Mouse (Mus musculus) embryo, embryonic 11 days (tissue): ENCODE data around the gene Iqsec2.
A peak's percentile ranks its signal among the peaks of the same experiment; 100 is the strongest.
"Not testable (repeated sequence)": the region's sequence is repeated elsewhere in the genome, so short reads cannot be mapped to it uniquely, and the experiment has no call there.

ENCODE experiments used
- DNase-seq: peaks from one replicate; pipeline ENCODE4 v3.0.0-alpha.2; 2015

Iqsec2 gene

GRCm38 (mm10) chrX:152179670-152180656 lies 35.9 kb downstream of the Iqsec2 start:
- DNase-seq, result no peak

- no peak for DNase-seq
Measured at GRCm38 (mm10) chrX:152187151-152187550, 43.1 kb downstream of the Iqsec2 start.

GRCm38 (mm10) chrX:152191266-152191665 lies 47.2 kb downstream of the Iqsec2 start:
- DNase-seq, result no peak

GRCm38 (mm10) chrX:152197814-152198648 lies 54.0 kb downstream of the Iqsec2 start:
- peak; percentile 61 for DNase-seq

- no peak for DNase-seq
Measured at GRCm38 (mm10) chrX:152201737-152202421, 57.8 kb downstream of the Iqsec2 start.

- no peak for DNase-seq
Measured at GRCm38 (mm10) chrX:152202422-152203103, 58.5 kb downstream of the Iqsec2 start.

GRCm38 (mm10) chrX:152203247-152203646 lies 59.2 kb downstream of the Iqsec2 start:
- DNase-seq, result no peak

- DNase-seq, result no peak
Measured at GRCm38 (mm10) chrX:152205486-152205885, 61.4 kb downstream of the Iqsec2 start.

- no peak for DNase-seq
Measured at GRCm38 (mm10) chrX:152214703-152215102, 70.6 kb downstream of the Iqsec2 start.

GRCm38 (mm10) chrX:152218529-152218928 lies 74.5 kb downstream of the Iqsec2 start:
- DNase-seq, result no peak

GRCm38 (mm10) chrX:152221721-152222120 lies 77.7 kb downstream of the Iqsec2 start:
- no peak for DNase-seq

GRCm38 (mm10) chrX:152222226-152222625 lies 78.2 kb downstream of the Iqsec2 start:
- no peak for DNase-seq

GRCm38 (mm10) chrX:152223313-152223712 lies 79.2 kb downstream of the Iqsec2 start:
- DNase-seq, result no peak

GRCm38 (mm10) chrX:152224280-152224679 lies 80.2 kb downstream of the Iqsec2 start:
- no peak for DNase-seq

GRCm38 (mm10) chrX:152232781-152233763 lies 89.0 kb downstream of the Iqsec2 start, which contains the start of gene Kdm5c:
Kdm5c (plus strand) TSS chrX:152233020.
- DNase-seq, result peak; percentile 98

GRCm38 (mm10) chrX:152234125-152234524 lies 90.1 kb downstream of the Iqsec2 start:
- no peak for DNase-seq

GRCm38 (mm10) chrX:152235758-152236157 lies 91.7 kb downstream of the Iqsec2 start:
- DNase-seq, result no peak

- DNase-seq, result not testable (repeated sequence)
Measured at GRCm38 (mm10) chrX:152243140-152243539, 99.1 kb downstream of the Iqsec2 start.

- DNase-seq, result no peak
Measured at GRCm38 (mm10) chrX:152244492-152245189, 100.6 kb downstream of the Iqsec2 start.

- no peak for DNase-seq
Measured at GRCm38 (mm10) chrX:152271189-152271588, 127.1 kb downstream of the Iqsec2 start.
